Mouse (Mus musculus) layer of hippocampus, adult 2 months (tissue): Measurements from ENCODE around the gene Fmnl1. TPM values are rescaled to one million over a fixed set of nuclear protein-coding genes. Genes with fewer than 3 reads are reported as not detected.

Source experiments
- DNase-seq, 2 experiments: peaks; one replicate each; pipeline ENCODE4 v3.0.0; 2022; ENCODE audit warnings: low spot score in 2 of 2
- H3K27ac ChIP-seq: fragments of 200-600 bp; 2 replicates; pipeline ENCODE4 v1.8.1; 2022
- H3K4me3 ChIP-seq: fragments of 200-600 bp; 2 replicates; pipeline ENCODE4 v1.8.1; 2022; ENCODE audit warnings: mild to moderate bottlenecking
- CTCF ChIP-seq: fragments of 200-600 bp; conservative IDR thresholded peaks from 2 replicates; pipeline ENCODE4 v1.8.1; 2022; ENCODE audit warnings: antibody characterized with exemption, mild to moderate bottlenecking, moderate library complexity
- long read RNA-seq, 2 experiments: library from polyadenylated mRNA; stranded (forward); transcript quantifications; one replicate each; pipeline ENCODE4 v2.0.0; 2021; ENCODE audit warnings: borderline mapping rate in 2 of 2
- total RNA-seq, 2 experiments: library from RNA; stranded (reverse); gene quantifications; 2 replicates each; pipeline ENCODE4 v1.2.3; 2021

Gene Fmnl1
- 100 to 1,000 TPM; 142 to 156 TPM for total RNA-seq
- long read RNA-seq, experiment 1, transcript Fmnl1-201 (15 exons, 2,830 nt), result major isoform, 7 of 64 reads
- long read RNA-seq, experiment 1, partial matches to known transcripts, result 44 of 64 reads
- long read RNA-seq, experiment 1, other reads (novel, unspliced or antisense), result 12 of 64 reads
- long read RNA-seq, experiment 2, transcript Fmnl1-201 (15 exons, 2,830 nt), result major isoform, 5 of 85 reads
- long read RNA-seq, experiment 2, partial matches to known transcripts, result 56 of 85 reads
- long read RNA-seq, experiment 2, other reads (novel, unspliced or antisense), result 22 of 85 reads

GRCm38 (mm10) chr11:103170494-103171285 is at the start of gene Fmnl1:
Gene Fmnl1, plus strand, starts transcription at chr11:103171107.
- peak within 1 kb of the TSS; percentile 97 for H3K27ac ChIP-seq
- DNase-seq, result peak in 1 of 2 experiments; percentile 39
- H3K4me3 ChIP-seq, result peak within 1 kb of the TSS; percentile 57
- TF ChIP-seq CTCF, result no peak

DNA sequence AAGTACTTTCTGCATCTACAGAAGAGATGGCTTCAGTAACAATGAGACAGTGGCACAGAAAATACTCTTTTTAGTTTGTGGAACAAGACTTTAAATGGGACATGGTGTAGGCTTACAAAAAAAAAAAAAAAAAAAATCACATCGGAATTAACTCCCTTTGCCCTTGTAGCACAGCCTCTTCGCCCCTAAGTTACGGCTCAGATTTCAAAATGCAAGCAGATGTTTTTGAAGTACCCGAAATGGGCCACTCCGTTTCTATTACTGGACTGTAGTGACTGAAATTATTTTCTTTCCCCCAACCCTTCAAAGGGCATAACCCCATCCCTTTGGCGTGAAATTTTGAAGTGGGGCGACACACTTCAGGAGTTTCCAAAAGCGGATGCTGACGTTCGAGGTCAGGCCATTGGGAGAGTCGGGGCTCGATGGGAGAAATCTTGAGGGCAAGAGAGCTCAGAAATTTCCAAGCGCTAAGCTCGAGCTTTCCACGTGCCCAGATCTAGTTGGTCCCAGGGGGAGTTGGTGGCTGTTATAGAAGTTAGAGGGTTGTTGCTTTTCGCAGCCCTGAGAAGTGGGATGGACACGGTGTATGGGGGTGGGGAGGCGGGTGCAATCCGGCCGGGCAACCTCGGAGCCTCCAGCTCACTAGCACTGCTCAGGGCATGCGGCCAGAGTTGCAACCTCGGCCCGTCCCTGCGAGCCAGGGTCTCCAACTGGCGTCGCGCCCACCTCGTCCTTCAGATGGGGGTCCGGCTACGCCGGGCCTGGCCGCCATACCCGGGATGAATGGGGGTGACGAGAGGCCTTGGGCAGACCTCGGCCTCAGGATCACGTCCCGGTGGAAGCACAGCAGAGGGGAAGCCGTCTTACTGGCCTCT is 39.0 kb upstream of the Fmnl1 start, which contains the start of gene Hexim2:
Hexim2 (plus strand) TSS at position 729 of the 875 bp plus-strand sequence.
- TF ChIP-seq CTCF, result peak; percentile 11
- no peak for DNase-seq
- Histone ChIP-seq H3K4me3 (peak within 1 kb of the TSS; percentile 99), H3K27ac (peak within 1 kb of the TSS; percentile 99)

- DNase-seq, result peak; percentile 100
- TF ChIP-seq CTCF, result no peak
- Histone ChIP-seq H3K4me3 (peak overlapping the region; percentile 99), H3K27ac (peak overlapping the region; percentile 99)
These were observed 38.1 kb upstream of the Fmnl1 start for GRCm38 (mm10) chr11:103132576-103133455.

DNA sequence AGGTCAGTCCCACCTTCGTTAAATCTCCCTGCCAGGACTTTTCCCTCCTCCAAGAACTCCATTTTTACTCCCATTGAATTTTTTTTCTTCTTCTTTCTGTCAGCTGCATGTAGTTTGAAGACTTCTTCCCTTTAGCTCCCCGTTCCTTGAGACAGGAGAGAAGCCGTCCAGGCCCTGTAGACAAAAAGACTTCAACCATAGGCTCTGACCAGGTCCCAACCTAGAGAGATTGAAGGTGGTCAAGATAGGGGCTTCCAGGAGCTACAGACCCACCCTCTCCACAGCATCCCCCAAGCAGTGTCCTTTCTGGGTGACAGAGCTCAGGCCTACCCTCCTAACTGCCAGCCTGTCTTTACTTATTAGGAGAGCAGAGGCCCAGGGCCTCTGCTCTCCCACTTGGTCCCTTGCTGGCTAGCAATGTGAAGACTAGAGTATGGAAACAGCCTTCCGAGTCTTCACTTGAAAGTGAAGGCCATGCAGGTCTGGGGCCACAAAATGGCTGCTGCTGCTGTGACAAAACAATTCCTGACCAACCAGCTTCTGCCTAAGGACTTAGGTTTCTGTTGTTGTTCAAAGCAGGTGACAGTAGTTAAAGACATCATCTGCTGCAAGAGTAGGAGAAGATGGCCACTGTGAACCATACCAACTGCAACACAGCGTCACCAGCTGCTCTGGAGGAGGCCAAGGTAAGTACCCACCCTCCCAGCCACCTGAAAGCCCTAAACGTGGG is 37.3 kb upstream of the Fmnl1 start:
- peak overlapping the region; percentile 98 for H3K27ac ChIP-seq
- no peak for TF ChIP-seq CTCF
- peak overlapping the region; percentile 56 for H3K4me3 ChIP-seq
- DNase-seq, result no peak

GRCm38 (mm10) chr11:103134221-103134620 is 36.7 kb upstream of the Fmnl1 start:
- no peak overlapping the region; the same call in 1 of the 2 replicates for H3K4me3 ChIP-seq
- no peak for DNase-seq
- TF ChIP-seq CTCF, result no peak
- H3K27ac ChIP-seq, result peak overlapping the region; percentile 98

GRCm38 (mm10) chr11:103136039-103136577 is 34.8 kb upstream of the Fmnl1 start:
- TF ChIP-seq CTCF, result no peak
- no peak for DNase-seq
- peak overlapping the region; percentile 83 for H3K27ac ChIP-seq
- H3K4me3 ChIP-seq, result no peak overlapping the region

DNA sequence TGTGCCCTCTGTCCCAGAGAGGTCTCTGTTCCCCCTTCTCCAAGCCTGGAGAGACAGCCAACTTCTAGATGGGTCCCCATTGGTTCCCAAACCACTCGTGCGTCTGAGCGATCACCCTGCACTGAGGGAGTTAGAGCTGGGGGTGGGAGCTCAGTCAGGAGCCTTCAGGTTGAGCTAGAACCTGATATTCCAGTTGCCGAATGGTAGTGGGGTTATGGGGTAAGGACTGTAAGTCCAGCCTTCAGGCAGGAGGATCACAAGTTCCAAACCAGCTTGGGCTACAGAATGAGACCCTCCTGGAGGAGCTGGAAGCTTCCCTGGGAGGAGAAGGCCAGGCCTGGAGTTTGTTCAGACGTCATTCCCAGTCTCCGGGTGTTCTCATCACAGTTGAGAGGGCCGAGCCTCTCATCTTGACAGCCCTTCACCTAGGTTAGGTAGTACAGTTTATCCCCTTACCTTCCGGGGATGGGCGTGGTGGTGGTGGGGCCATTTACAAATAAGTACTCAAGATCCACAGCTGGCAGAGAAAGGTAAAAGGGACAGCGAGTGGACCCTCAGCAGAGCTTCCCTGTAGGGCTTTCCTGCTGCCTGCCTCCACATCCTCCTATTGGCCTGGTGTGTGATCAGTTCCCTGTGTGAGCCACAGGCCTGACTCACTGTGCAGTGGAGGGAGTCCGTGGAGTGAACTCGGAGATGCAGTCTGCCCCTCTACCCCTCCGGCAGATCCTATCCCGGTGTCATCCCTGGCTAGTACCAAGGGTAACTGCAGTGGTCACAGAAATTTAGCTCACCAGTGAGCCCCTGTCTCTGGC is 30.8 kb upstream of the Fmnl1 start:
- no peak overlapping the region for H3K4me3 ChIP-seq
- DNase-seq, result no peak
- TF ChIP-seq CTCF, result no peak
- peak overlapping the region; percentile 68 for H3K27ac ChIP-seq

DNA sequence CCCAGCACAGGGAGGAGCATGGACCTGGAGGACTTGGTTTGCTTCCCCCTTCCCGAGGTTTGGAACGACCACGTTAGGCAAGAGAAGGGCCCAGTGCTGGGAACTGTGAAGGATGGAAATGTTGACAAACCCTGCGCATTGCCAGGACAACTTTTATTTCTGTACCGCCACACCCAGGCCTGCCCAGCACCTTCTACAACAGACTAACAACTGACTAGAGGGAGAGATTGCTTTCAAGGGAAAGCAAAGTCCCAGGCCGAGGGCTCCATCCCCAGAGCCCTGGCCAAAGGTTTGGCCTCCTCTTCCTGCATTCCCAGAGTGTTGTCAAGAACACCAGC is 30.2 kb upstream of the Fmnl1 start:
- DNase-seq, result no peak
- no peak overlapping the region for H3K4me3 ChIP-seq
- no peak for TF ChIP-seq CTCF
- H3K27ac ChIP-seq, result peak overlapping the region; percentile 68

DNA sequence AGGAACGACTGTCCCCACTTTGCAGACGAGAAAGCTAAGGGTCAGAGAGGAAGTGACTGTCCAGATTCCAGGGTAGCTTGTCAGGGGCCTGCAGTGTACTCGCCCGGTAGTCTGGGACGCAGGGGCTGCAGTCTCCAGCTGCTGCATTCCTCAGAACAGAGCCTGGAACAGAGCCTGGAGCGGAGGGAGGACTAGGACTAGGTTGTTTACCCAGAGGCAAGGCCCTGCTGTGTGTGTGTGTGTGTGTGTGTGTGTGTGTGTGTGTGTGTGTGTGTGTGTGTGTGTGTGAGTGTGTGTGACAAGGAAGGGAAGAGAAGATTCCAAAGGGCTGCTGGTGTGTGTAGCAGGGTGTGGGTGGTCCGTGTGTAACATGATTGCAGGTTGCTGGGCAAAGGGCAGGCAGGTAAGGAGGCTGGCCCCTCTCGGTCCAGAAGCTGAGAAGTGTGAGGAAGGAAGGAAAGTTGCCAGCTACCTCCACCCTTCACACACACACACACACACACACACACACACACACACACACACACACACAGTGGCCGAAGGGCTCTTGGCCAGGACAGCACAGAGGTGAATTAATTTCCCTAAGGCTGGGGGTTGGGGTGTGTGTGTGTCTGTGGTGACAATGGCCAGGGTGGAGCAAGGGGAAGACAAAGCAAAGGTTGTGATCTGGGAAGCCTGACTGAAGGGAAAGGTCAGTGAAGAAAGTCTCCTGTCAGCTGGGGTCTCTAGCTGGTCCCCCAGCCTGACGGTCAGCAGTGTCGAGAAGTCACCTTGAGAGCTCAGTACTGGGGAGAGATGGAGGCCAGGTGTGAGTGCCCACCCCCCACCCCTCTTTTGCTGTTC is 29.6 kb upstream of the Fmnl1 start:
- TF ChIP-seq CTCF, result no peak
- Histone ChIP-seq H3K4me3 (no peak overlapping the region), H3K27ac (peak overlapping the region; percentile 96)
- DNase-seq, result no peak

GRCm38 (mm10) chr11:103141944-103142255 is 29.0 kb upstream of the Fmnl1 start:
- no peak for DNase-seq
- Histone ChIP-seq H3K27ac (peak overlapping the region; percentile 96), H3K4me3 (no peak overlapping the region)
- no peak for TF ChIP-seq CTCF
